Mouse (Mus musculus) liver, postnatal 0 days (tissue): ENCODE measurements around the gene BC055324. TPM values are rescaled to one million over a fixed set of nuclear protein-coding genes. Genes with fewer than 3 reads are reported as not detected.
A peak's percentile ranks its signal among the peaks of the same experiment; 100 is the strongest.

Source experiments
- ATAC-seq: fragments of 200-750 bp; cut with Nextera tagmentation; 2 replicates; pipeline ENCODE4 v1.8.0; 2017; ENCODE audit warnings: mild to moderate bottlenecking, moderate library complexity
- DNase-seq: peaks from one replicate; pipeline ENCODE4 v3.0.0-alpha.2; 2016
- H3K27ac ChIP-seq: fragments of 300-500 bp; sonication (generic); 2 replicates; pipeline ENCODE4 v1.5.1; 2014; ENCODE audit warnings: antibody characterized with exemption, moderate library complexity, mild to moderate bottlenecking, low read depth
- H3K27me3 ChIP-seq: fragments of 300-500 bp; sonication (generic); 2 replicates; pipeline ENCODE4 v1.6.1; 2014; ENCODE audit warnings: low read length, control low read depth, mixed read lengths; ENCODE audit not compliant: insufficient read depth
- H3K36me3 ChIP-seq: fragments of 300-500 bp; sonication (generic); replicated peaks from 2 replicates; pipeline ENCODE4 v1.6.1; 2014; ENCODE audit warnings: mild to moderate bottlenecking, control low read depth, low read length, moderate library complexity, mixed read lengths; ENCODE audit not compliant: insufficient read depth
- H3K4me1 ChIP-seq: fragments of 300-500 bp; sonication (generic); 2 replicates; pipeline ENCODE4 v1.6.1; 2014; ENCODE audit warnings: antibody characterized with exemption, mild to moderate bottlenecking, control low read depth; ENCODE audit not compliant: insufficient read depth
- H3K4me2 ChIP-seq: fragments of 300-500 bp; sonication (generic); 2 replicates; pipeline ENCODE4 v1.6.1; 2014; ENCODE audit warnings: low read depth, mild to moderate bottlenecking, low read length, moderate library complexity, mixed read lengths
- H3K4me3 ChIP-seq: fragments of 300-500 bp; sonication (generic); 2 replicates; pipeline ENCODE4 v1.5.1; 2014; ENCODE audit warnings: low read depth, low read length
- H3K9ac ChIP-seq: fragments of 300-500 bp; sonication (generic); replicated peaks from 2 replicates; pipeline ENCODE4 v1.6.1; 2014; ENCODE audit warnings: mild to moderate bottlenecking, moderate library complexity
- H3K9me3 ChIP-seq: fragments of 300-500 bp; sonication (generic); 2 replicates; pipeline ENCODE4 v1.6.1; 2016; ENCODE audit warnings: mild to moderate bottlenecking, control low read depth, low read length, mixed read lengths
- CTCF ChIP-seq: sonication (generic); IDR thresholded peaks from 2 replicates; pipeline ENCODE4 v1.5.1; 2016; ENCODE audit warnings: antibody characterized with exemption, low read depth
- EP300 ChIP-seq: IDR thresholded peaks from 2 replicates; pipeline ENCODE4 v1.6.1; 2016; ENCODE audit warnings: antibody characterized with exemption, low read depth, mild to moderate bottlenecking
- WGBS: fragments of 180-500 bp; shearing (Covaris S2); extraction: QIAGEN DNeasy Blood & Tissue Kit; methylation state at CpG from one replicate; pipeline ENCODE4 v1.1.7; 2014; ENCODE audit not compliant: insufficient replicate concordance; 5-methylcytosine and 5-hydroxymethylcytosine counted together
- polyA plus RNA-seq: library from polyadenylated mRNA; unstranded; fragments of >200 nt; fragmentation: Nextera tagmentation; extraction: Ambion mirVana; gene quantifications from 2 replicates; pipeline ENCODE4 v1.2.1, GENCODE M21; 2015

Gene BC055324
- polyA plus RNA-seq, 1 experiment from 2014 or later = 3.4 TPM

DNA sequence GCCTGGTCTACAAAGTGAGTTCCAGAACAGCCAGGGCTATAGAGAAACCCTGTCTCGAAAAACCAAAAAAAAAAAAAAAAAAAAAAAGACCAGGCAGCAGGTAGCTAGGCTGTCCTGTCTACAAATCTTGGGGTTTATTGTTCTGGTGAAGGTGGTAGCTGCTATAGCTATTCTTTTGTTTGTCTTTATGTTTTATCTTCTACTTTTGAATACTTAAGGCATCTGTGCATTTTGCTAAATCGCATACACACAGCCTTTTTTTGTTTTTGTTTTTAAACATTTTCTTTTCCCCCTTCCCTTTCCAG, 965 bp upstream of the BC055324 start:
- ATAC-seq (no peak), DNase-seq (no peak)
- H3K27ac ChIP-seq = no peak overlapping the region
- WGBS = 40% methylated on average over 2 of the region's 2 CpGs
- H3K36me3 ChIP-seq = no peaks in the 10 kb centered on the region
- no peaks in the 10 kb centered on the region for H3K9me3 ChIP-seq
- H3K4me1 ChIP-seq = 0 out of 2 replicates have a peak, but pooled peaks cover 8% of the 10 kb centered on the region
- TF ChIP-seq EP300 (no peak), CTCF (no peak)
- H3K4me2 ChIP-seq = peak overlapping the region; percentile 82
- H3K4me3 ChIP-seq = peak overlapping the region; percentile 92
- peak overlapping the region; percentile 88 for H3K9ac ChIP-seq
- H3K27me3 ChIP-seq = no peaks in the 10 kb centered on the region

DNA sequence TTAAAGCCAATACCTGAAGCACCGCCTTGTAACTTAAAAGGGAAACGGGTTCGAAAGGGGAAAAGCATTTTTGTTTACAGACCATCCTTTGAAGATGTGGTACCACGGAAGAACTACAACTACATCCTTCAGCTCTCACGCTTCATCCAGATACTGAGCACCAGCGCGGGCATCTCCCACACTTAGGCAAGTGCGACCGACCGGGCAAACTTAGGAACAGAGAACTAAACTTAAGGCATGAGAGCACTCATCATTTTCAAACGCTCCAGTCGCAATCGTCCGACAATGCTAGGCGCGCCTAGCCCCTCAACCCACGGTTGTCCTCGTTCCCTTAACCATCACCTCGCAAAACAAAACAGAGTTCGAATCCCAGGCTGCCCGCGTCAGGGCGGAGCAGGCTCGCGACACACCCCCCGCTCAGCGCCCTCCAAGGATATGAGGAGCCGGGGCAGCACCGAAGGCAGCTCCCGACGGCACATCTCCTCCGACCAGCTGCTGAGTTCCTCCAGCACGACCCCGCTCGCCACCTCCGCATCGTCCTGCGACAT, 349 bp downstream of the BC055324 start:
- Histone ChIP-seq H3K27ac (peak overlapping the region; percentile 48; the same call in 1 of the 2 replicates), H3K9me3 (no peaks in the 10 kb centered on the region), H3K4me3 (peak overlapping the region; percentile 92), H3K27me3 (no peaks in the 10 kb centered on the region), H3K4me2 (peak overlapping the region; percentile 82), H3K36me3 (no peaks in the 10 kb centered on the region), H3K9ac (peak overlapping the region; percentile 88), H3K4me1 (0 out of 2 replicates have a peak, but pooled peaks cover 8% of the 10 kb centered on the region)
- DNase-seq = no peak
- TF ChIP-seq EP300 (no peak), CTCF (no peak)
- WGBS = 1% methylated on average over 38 of the region's 38 CpGs
- peak; percentile 81 for ATAC-seq

DNA sequence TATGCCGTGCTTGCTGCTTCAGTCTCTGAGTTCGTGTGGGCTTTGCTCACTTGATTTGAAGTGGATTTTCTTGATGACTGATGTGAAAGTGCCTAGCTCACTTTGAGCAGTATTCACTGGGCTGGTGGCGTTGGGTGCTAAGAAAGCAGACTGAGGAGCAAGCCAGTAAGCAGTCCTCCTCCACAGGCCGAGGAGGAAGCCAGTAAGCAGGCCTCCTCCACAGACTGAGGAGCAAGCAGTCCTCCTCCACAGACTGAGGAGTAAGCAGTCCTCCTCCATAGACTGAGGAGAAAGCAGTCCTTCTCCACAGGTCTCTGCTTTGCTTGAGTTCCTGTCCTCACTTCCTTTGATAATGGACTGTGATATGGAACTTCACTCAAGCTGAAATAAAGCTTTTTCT, 2.2 kb downstream of the BC055324 start:
- H3K4me1 ChIP-seq = 0 out of 2 replicates have a peak, but pooled peaks cover 8% of the 10 kb centered on the region
- H3K4me3 ChIP-seq = no peak overlapping the region
- no peaks in the 10 kb centered on the region for H3K27me3 ChIP-seq
- no peak overlapping the region for H3K27ac ChIP-seq
- H3K36me3 ChIP-seq = 0 out of 2 replicates have a peak, but pooled peaks cover under 1% of the 10 kb centered on the region
- DNase-seq (no peak), ATAC-seq (no peak)
- no peak overlapping the region for H3K4me2 ChIP-seq
- TF ChIP-seq EP300 (no peak), CTCF (no peak)
- H3K9me3 ChIP-seq = no peaks in the 10 kb centered on the region
- H3K9ac ChIP-seq = no peak overlapping the region
- 77% methylated on average over 4 of the region's 4 CpGs for WGBS

DNA sequence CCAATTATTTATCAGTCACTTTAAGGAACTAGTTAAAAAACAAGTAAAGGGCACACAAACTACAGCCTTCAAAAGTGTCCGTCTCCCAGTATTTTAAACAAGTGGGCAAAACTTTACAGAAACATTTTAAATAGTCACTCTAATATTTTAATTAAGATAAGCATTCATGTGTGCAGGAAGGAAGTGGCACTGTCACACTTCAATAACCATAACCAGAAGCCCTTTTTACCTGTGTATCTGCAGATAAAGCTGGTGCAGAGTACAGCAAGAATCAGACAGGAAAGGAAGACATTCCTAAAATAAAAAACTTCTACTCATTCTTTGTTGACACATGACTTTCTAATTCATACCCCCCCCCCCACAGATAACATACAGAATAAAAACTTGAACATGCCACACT, 18.1 kb downstream of the BC055324 start:
- no peak overlapping the region for H3K4me2 ChIP-seq
- H3K27me3 ChIP-seq = no peaks in the 10 kb centered on the region
- WGBS = 73% methylated on average over 1 of the region's 1 CpGs
- no peaks in the 10 kb centered on the region for H3K9me3 ChIP-seq
- H3K27ac ChIP-seq = no peak overlapping the region
- DNase-seq (no peak), ATAC-seq (no peak)
- no peak overlapping the region for H3K4me3 ChIP-seq
- TF ChIP-seq EP300 (no peak), CTCF (no peak)
- H3K36me3 ChIP-seq = peaks cover 6% of the 10 kb centered on the region; the same call in 1 of the 2 replicates
- no peaks in the 10 kb centered on the region for H3K4me1 ChIP-seq
- no peak overlapping the region for H3K9ac ChIP-seq

DNA sequence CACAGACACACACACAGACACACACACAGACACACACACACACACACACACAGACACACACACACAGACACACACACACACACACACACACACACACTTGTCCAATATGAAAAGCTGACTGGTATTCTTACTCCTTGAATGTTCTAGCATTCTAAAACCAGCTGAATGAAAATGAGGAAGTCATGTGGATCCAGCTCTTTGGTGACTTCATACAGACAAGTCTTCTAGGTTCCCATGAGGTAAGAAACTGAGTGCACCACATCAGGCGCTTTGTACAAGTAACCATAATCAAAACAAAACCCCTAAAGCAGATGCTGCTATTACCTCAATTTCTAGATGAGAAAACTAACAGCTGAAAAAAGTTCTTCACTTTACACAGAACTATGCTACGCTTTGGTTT, 19.5 kb downstream of the BC055324 start:
- no peak overlapping the region for H3K9ac ChIP-seq
- no peaks in the 10 kb centered on the region for H3K27me3 ChIP-seq
- ATAC-seq (no peak), DNase-seq (no peak)
- no peak overlapping the region for H3K27ac ChIP-seq
- no peak overlapping the region for H3K4me2 ChIP-seq
- WGBS = 95% methylated on average over 2 of the region's 2 CpGs
- H3K9me3 ChIP-seq = no peaks in the 10 kb centered on the region
- no peaks in the 10 kb centered on the region for H3K4me1 ChIP-seq
- H3K4me3 ChIP-seq = no peak overlapping the region
- peaks cover 8% of the 10 kb centered on the region for H3K36me3 ChIP-seq
- TF ChIP-seq EP300 (no peak), CTCF (no peak)

DNA sequence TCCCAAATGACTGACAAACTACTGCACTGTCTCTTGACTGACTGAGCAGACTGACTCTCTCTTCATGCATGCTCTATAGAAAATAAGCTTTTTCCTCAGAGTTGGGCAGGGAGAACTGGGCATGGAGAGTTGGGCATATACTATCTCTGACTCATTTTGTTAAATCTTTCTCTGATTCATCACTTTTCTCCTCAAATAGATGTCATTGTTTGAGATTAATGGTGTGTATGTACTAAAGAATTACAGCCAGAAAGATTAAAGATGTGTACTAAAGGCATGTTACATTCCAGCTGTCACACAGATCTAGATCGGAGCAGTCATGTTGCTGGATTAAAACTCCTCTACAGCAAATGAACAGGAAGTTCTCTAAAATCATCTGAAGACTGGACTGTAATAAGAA, 20.1 kb downstream of the BC055324 start:
- DNase-seq = no peak
- ATAC-seq = no peak
- H3K36me3 ChIP-seq = peaks cover 8% of the 10 kb centered on the region
- no peaks in the 10 kb centered on the region for H3K9me3 ChIP-seq
- no peaks in the 10 kb centered on the region for H3K27me3 ChIP-seq
- H3K4me2 ChIP-seq = no peak overlapping the region
- WGBS = 76% methylated on average over 1 of the region's 1 CpGs
- no peak overlapping the region for H3K27ac ChIP-seq
- no peak overlapping the region for H3K4me3 ChIP-seq
- H3K9ac ChIP-seq = no peak overlapping the region
- no peaks in the 10 kb centered on the region for H3K4me1 ChIP-seq
- no peak for TF ChIP-seq CTCF
- TF ChIP-seq EP300 = no peak
